Mouse (Mus musculus): ENCODE data around the gene Vangl2.

- TF ChIP-seq CTCF (IDR thresholded peaks at IDR 0.05; ENCODE audit: insufficient read depth, low read depth, low read length) (no peak), POLR2A (IDR thresholded peaks at IDR 0.05; ENCODE audit: insufficient read depth, low read depth, low read length) (no peak)
Measured at GRCm38 (mm10) chr1:172060659-172061058, 32.4 kb upstream of the Vangl2 start.

Data from olfactory bulb, adult 2 months (tissue).